Mouse (Mus musculus) gastrocnemius, postnatal 25 days (tissue): ENCODE results near the gene Ncoa3. TPM values are rescaled to one million over a fixed set of nuclear protein-coding genes. Genes with fewer than 3 reads are reported as not detected.

Experiments used
- DNase-seq: peaks from one replicate; pipeline ENCODE4 v3.0.0; 2022
- total RNA-seq, 2 experiments: library from RNA; stranded (reverse); gene quantifications; 1 replicate in 1 of 2; 2 replicates in 1 of 2; pipeline ENCODE4 v1.2.3; 2021

Ncoa3 gene
- total RNA-seq, 2 experiments from 2014 or later, result 11.3 to 13.5 TPM

GRCm38 (mm10) chr2:166106631-166107030, 114.2 kb downstream of the Ncoa3 start:
- no peak for DNase-seq

GRCm38 (mm10) chr2:166107911-166108310, 115.5 kb downstream of the Ncoa3 start:
- no peak for DNase-seq

DNA sequence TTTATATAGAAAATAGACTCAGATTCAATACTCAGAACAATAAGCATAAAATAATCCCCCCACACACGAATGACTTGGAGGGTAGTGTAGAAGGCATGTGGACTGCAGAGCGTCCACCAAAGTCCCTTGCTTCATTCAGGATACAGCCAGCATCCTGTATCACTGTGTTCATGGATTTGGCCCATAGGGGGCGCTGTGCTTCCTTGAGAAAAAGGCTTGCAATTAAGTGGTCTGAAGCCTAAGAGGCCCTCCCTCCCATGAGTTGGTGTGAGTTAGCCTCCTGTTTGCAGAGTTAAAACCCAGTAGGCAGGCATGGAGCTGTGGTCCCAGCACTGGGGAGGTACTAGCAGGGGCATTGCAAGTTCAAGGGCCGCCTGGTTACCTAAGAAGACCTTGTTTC, 115.9 kb downstream of the Ncoa3 start:
- DNase-seq, result peak; percentile 52

DNA sequence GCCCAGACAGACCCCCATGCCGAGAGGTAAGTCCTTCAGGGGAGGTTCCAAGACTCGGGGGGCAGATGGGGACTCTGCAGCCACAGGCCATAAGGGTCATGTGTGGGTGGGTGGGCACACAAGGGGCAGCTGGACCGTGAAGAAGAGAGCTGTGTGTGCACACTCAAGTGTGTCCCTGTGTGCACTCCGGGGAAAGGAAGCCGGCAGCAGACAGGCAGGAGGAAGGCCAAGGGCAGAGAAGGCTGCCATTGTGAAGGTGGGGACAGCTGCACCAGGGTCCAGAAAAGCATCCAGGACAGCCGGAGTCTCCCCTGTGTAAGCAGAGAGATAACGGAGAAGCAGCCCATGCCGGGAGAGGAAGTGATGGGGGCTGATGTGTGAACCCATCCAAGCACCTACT, 118.3 kb downstream of the Ncoa3 start:
- DNase-seq, result no peak

- DNase-seq, result no peak
These were observed 118.8 kb downstream of the Ncoa3 start for GRCm38 (mm10) chr2:166111238-166111637.

- no peak for DNase-seq
These were observed 119.4 kb downstream of the Ncoa3 start for GRCm38 (mm10) chr2:166111831-166112250.

GRCm38 (mm10) chr2:166112986-166113385, 120.5 kb downstream of the Ncoa3 start:
- no peak for DNase-seq

- peak; percentile 76 for DNase-seq
These were observed 123.3 kb downstream of the Ncoa3 start for GRCm38 (mm10) chr2:166115571-166116277.

- no peak for DNase-seq
These were observed 123.8 kb downstream of the Ncoa3 start for GRCm38 (mm10) chr2:166116278-166116608.

DNA sequence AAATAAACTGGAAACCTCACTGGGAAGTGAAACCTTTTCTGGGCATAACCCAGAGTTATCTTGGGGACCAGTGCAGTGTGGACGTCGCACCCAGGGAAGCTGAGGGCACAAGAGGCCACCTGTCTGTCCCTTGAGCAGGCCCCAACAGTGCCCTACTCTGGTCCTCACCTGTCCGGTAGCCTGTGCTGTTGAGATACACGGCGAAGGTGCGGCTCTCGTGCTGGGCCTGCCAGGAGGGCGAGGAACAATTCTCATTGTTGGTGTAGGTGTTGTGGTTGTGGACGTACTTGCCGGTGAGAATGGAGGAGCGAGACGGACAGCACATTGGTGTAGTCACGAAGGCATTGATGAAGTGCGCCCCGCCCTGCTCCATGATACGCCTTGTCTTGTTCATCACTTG, 124.3 kb downstream of the Ncoa3 start:
- DNase-seq, result no peak

DNA sequence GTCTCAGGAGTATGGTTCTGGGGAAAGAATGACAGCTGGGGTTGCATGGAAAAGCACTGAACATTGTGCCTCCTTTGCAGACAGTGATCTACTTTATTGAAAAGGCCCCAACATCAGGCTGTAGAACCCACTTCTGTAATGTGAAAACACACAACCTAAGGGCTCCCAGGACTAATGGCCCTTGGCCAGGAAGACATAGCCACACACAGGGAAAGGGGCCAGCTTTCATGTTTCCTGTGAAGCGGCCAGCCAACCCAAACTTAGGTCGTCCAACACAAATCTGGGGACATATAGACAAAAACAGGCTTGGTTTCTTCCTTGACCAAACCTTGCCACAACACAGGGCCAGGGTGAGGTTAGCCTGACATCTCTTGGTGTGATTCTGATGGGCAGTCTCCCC, 127.6 kb downstream of the Ncoa3 start:
- DNase-seq, result no peak

DNA sequence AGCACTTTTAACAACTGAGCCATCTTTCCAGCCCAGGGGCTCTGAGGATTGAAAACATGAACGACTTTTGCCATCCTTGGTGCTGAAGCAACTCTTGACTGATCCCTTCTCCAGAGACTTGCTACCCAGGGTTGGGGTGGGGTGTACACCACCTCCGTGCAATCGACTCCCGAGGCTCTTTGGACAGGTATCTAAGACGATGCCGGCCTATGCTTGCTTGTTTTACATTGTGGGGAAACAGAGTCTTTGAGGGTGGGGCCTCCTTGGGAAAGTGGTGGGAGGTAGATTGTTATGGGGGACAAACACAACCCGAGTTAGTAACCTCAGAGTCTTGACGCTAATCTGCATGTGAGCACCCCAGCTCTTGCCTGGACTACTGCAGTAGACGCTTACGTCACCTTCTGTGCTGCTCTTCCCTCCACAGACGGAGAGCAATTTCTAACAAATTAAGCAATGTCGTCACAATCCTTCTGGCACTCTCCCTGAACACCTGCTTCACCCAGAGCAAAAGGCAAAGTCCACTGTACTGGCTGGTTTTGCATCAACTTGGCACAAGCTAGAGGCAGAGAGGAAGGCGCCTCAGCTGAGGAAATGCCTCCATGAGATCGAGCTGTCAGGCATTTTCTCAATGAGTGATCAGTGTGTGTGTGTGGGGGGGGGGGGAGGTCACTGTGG, 129.4 kb downstream of the Ncoa3 start:
- DNase-seq, result no peak

- DNase-seq, result peak; percentile 53
These were observed 130.3 kb downstream of the Ncoa3 start for GRCm38 (mm10) chr2:166122781-166123180.

Other genes starting within 250 kb of the Ncoa3 start
- 10 to 100 TPM; 17.1 to 18.4 TPM for gene Zmynd8, start 93.6 kb upstream of the Ncoa3 start, total RNA-seq
- 10 to 100 TPM; 11.1 to 19.3 TPM for gene Sulf2, start 163.0 kb downstream of the Ncoa3 start, total RNA-seq